Comparison of ENCODE assay signal across 18 mouse cellular contexts in genomic region chr6:100829770-100830169, GRCm38 (mm10). TPM values are rescaled to one million over a fixed set of nuclear protein-coding genes. Genes with fewer than 3 reads are reported as not detected.
DNase-seq lines count a peak whose midpoint lies in the region.
"Had no signal": no experiment of that assay in that cellular context is flagged by ENCODE, and none has a peak within 500 bp of the region (broad histone marks: within the 10 kb centered on the region; RNA-seq: fewer than 3 reads in every experiment).

No protein-coding gene starts in this region.

- DNase-seq in adrenal gland, postnatal 10 days = peak; percentile 38
- DNase-seq in adrenal gland, adult 2 months = no peak
- peak; percentile 21 for DNase-seq in adrenal gland, postnatal 14 days
- DNase-seq in adrenal gland, postnatal 36 days = no peak
- DNase-seq in heart, adult 11 months = peak; percentile 84
- DNase-seq in heart, adult 9 months (ENCODE audit: low spot score in 2 of 2) = no peak
- DNase-seq in adipocyte (ENCODE audit: low spot score) = peak; percentile 51
- DNase-seq in thymus, postnatal 0 days (ENCODE audit: low spot score) = no peak
- DNase-seq: adrenal gland, adult 8-10 months; adrenal gland, postnatal 25 days; B cell, adult 2 months; cerebellum, adult 11 months; cerebellum, adult 11-12 months; cerebellum, adult 18-20 months; cerebellum, adult 2 months; cerebellum, adult 8-10 months; cerebellum, adult 9-10 months; cerebellum, adult 9-11 months had no signal

RNA-seq across cellular contexts. Expression of gene Ppp4r2, which starts 3.7 kb away (rescaled TPM):
- 10 to 100 TPM; 64.2 to 68.3 TPM for total RNA-seq in adrenal gland, postnatal 10 days (2021)
- total RNA-seq in adrenal gland, adult 2 months (2021) = 10 to 100 TPM; 71.5 to 89.5 TPM
- 6.9 and 8.0 TPM in 2 replicates for polyA plus RNA-seq in adrenal gland, adult 2 months (2012; rRNA removed)
- 76.3 and 96.5 TPM in 2 replicates for total RNA-seq in adrenal gland, postnatal 14 days (2021)
- total RNA-seq in adrenal gland, postnatal 36 days (2021) = 10 to 100 TPM; 70.5 to 87.0 TPM
- 18.2 and 22.6 TPM in 2 replicates for polyA plus RNA-seq in thymus, postnatal 0 days (2015; fragmentation: Nextera tagmentation; extraction: Ambion mirVana)

Comparison
In these comparisons a context has a peak if more than half of its experiments do, and no peak if none do; other contexts are left out.
1. DNase-seq: peak in adrenal gland, postnatal 10 days (single experiment), adrenal gland, postnatal 14 days (single experiment), heart, adult 11 months (single experiment) and adipocyte (single experiment); none in adrenal gland, adult 2 months (single experiment), adrenal gland, postnatal 36 days (0 of 2), heart, adult 9 months (0 of 2) and thymus, postnatal 0 days (single experiment).